Mouse (Mus musculus) layer of hippocampus, postnatal 36 days (tissue): ENCODE measurements at regions not wholly inside any gene's neighbourhood (a gene's known extent, or its start where the extent isn't known, plus 50 kb on each side); places are given as distances from the start of the nearest gene placed in this dataset.

Experiments used
- DNase-seq, 2 experiments: peaks; one replicate each; pipeline ENCODE4 v3.0.0; 2022

GRCm38 (mm10) chr10:21672171-21672570 is 79.2 kb downstream of the 1700020N01Rik start:
- no peak for DNase-seq

DNA sequence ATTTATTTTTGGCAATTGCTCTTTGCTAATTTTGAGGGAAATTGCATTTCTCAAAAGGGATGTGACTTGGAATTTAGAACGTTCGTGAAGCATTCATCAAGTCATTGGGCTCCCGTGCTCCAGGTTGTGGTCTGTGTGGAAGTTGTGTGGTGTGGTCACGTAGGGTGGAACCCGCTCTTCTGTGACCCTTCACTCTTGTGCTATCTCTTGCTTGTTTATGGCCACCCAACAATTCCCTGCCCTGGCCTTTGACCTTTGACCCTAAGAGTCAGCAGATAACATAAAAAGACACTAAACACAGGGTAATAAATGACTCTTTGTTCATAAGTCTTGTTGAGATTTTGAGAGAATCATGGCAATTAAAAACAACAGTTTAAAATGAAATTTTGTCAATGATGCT is 79.7 kb downstream of the 1700020N01Rik start:
- DNase-seq = no peak

- no peak for DNase-seq
These were observed 80.9 kb downstream of the 1700020N01Rik start for GRCm38 (mm10) chr10:21673831-21674230.

DNA sequence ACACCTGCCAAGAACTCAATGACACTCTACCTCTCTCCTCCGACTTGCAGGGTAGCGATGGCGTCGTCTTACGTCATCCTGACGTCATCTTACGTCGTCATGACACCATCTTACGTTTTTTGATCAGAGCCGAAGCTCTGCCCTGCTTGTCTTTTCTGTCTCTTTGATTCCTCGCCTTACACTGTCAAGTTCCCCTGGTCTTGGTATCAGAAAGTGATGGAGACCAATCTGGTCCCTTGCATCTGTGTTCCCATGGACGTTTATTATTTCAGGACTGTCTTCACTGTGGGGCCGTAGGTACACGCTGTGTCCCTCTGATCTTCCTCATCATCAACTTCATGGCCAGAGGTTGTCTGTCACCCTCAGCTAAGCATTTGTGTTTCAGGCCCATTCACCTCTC is 82.8 kb downstream of the 1700020N01Rik start:
- no peak for DNase-seq

GRCm38 (mm10) chr10:21677911-21678310 is 85.0 kb downstream of the 1700020N01Rik start:
- DNase-seq = no peak

- DNase-seq = no peak
These were observed 85.4 kb downstream of the 1700020N01Rik start for GRCm38 (mm10) chr10:21678372-21678771.

GRCm38 (mm10) chr10:21678811-21679451 is 86.0 kb downstream of the 1700020N01Rik start:
- DNase-seq = no peak

- DNase-seq = no peak
These were observed 87.8 kb downstream of the 1700020N01Rik start for GRCm38 (mm10) chr10:21680789-21681188.

DNA sequence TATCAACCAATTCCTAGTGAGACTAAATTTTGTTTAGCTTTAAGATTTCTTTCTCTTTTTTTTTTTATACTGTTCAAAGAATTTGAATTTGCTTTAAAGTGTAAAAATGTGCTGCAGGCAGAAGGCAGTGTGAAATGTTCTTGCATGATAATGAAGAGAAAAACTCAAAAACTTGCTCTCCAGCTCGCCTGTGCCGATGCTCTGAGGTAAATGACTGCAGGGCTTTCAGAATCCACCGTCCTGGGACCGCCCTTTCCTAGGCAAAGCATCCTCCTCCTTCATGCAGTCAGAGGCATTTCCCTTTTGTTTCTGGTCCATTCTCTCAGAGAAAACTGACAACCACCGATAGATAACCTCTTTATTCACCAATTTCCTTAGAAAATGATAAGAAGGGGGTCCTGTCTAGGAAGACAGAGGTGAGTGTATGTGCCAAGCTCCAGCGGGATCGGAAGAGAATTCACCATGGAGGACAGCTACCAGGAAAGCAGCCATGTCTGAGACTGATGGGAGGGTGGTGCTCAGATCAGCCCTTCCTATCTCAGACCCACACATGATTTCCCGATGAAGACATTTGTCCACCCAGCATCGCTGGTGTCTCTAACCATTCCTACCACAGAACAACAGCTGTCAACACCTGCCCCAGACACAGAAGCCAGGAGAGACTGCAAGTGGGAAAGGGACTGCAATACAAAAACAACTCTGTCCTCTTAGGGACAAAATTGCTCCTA is 91.5 kb downstream of the 1700020N01Rik start:
- DNase-seq = no peak

- DNase-seq = peak; percentile 37 to 42
These were observed 92.3 kb downstream of the 1700020N01Rik start for GRCm38 (mm10) chr10:21685122-21685798.

- no peak for DNase-seq
These were observed 93.1 kb downstream of the 1700020N01Rik start for GRCm38 (mm10) chr10:21686060-21686459.

DNA sequence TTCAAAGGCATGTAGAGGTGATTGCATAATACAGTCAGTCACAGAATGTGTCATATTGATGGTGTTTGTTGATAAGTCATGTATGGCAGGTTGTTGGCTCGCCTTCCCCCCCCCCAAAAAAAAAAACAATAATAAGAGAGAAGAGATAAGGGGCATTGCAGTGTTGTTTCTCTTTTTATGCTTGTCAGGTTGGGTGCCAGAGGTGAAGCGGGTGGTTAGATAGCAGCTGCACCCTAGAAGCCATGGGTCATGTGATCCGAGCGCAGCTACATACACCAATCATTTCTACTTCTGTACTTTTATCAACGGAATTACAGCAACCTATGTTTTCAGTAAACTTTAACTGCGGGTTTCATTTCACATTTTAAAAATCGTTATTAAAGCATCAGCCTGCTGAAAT is 94.5 kb downstream of the 1700020N01Rik start:
- no peak for DNase-seq

DNA sequence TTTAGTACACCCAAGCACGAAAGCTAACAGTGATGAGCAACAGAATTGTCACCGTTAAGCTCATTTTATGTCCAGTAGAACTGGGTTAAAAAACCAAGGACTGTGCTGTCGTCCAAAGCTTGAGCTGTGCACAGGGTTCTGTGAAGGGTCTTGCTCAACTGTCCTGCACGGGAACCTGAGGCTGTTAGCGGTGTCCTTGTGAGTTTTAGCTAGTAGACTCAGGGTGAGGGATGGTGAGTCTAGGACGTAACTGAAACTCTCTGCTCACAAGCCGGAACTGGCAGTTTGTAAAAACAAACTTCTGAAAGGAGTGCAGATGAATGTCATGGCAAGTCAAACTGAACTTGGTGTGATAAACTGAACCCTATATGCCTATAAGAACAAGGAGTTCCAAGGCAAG is 95.6 kb downstream of the 1700020N01Rik start:
- DNase-seq = no peak

- DNase-seq = no peak
These were observed 96.9 kb downstream of the 1700020N01Rik start for GRCm38 (mm10) chr10:21689847-21690269.

- DNase-seq = no peak
These were observed 102.2 kb downstream of the 1700020N01Rik start for GRCm38 (mm10) chr10:21695185-21695584.

- DNase-seq = no peak
These were observed 103.7 kb downstream of the 1700020N01Rik start for GRCm38 (mm10) chr10:21696671-21697070.

- no peak for DNase-seq
These were observed 108.6 kb downstream of the 1700020N01Rik start for GRCm38 (mm10) chr10:21701580-21701979.

DNA sequence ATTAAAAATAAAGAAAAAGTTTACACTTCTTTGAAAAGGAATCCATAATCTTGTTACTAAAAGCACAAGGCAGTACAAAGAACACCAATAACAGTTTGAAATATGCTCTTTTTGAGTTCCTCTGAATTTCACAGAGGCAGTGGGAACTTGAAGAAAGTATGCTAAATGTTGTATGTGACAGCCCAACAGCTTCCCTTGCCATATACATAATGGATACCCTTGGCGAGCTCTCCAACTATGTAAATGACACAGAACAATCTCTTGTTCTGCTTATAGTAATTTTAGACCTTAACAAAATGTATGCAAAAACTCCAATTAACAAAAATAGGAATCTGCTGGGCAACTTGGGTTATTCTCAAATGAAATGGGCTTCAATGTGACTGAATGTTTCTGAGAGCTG is 109.2 kb downstream of the 1700020N01Rik start:
- DNase-seq = no peak

GRCm38 (mm10) chr10:21711866-21712265 is 118.9 kb downstream of the 1700020N01Rik start:
- DNase-seq = peak; percentile 16 to 19

DNA sequence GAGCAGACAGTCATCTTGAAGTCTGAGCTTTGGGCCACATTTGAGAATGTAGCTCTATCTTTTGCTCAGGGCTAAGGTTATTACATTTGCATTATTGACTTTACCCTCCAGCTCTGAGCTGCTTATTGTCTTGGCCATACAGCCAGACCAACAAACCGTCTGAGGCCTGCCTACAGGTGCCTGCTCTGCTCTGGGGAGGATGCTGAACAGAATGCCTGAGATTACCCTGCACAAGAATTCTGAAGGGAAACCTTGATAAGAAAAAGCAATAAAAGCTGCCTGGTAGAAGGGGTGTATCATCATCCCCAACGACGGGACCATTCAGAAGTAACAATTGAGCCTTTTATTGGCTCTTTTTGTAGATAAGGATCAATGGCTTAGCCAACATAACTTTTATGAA is 119.9 kb downstream of the 1700020N01Rik start:
- DNase-seq = no peak

DNA sequence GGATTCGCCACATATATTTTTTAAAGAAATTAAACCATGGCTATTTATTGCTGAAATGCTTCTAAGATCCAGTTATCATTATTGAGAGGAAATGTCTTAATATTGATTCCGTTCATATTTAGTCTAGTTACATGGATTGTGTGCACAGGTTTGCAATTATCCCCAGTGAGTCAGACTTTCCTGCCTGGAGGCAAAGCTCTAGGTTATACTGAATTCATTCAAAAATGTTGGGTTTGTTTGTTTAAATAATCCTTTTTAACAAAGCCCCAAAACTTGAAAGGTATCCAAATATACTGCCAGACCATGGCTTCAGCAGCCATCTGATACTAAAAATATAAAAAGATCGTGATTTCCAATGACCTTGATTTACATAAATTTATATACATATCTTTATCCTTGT is 122.5 kb downstream of the 1700020N01Rik start:
- no peak for DNase-seq

GRCm38 (mm10) chr10:21718189-21718588 is 125.2 kb downstream of the 1700020N01Rik start:
- no peak for DNase-seq

GRCm38 (mm10) chr10:21724351-21724750 is 131.4 kb downstream of the 1700020N01Rik start:
- no peak for DNase-seq

- DNase-seq = no peak
These were observed 132.1 kb downstream of the 1700020N01Rik start for GRCm38 (mm10) chr10:21724999-21725398.
